In genomic region chr11:101617849-101618248, GRCm38 (mm10) we compare ENCODE assay signal across 9 mouse cellular contexts. TPM values are rescaled to one million over a fixed set of nuclear protein-coding genes. Genes with fewer than 3 reads are reported as not detected.
DNase-seq lines count a peak whose midpoint lies in the region; ATAC-seq and TF ChIP-seq lines count a peak whose summit lies in the region.
"Had no signal": no experiment of that assay in that cellular context is flagged by ENCODE, and none has a peak within 500 bp of the region (broad histone marks: within the 10 kb centered on the region; RNA-seq: fewer than 3 reads in every experiment).

No protein-coding gene starts in this region.

- peak; percentile 31 for DNase-seq in kidney, adult 2 months
- no peak for DNase-seq in kidney, adult 9 months
- peak; percentile 96 for DNase-seq in R1 (ENCODE audit: low read depth, low spot score)
- peak; percentile 85 for DNase-seq in forebrain, embryonic 11.5 days (ENCODE audit: low spot score)
- peak; percentile 70 for DNase-seq in limb, embryonic 10.5 days (ENCODE audit: low spot score)
- peak; percentile 87 for DNase-seq in midbrain, embryonic 14.5 days
- peak; percentile 69 for DNase-seq in yolk sac, embryonic 10.5 days (ENCODE audit: low spot score)
- DNase-seq in gastrocnemius, postnatal 4 days (ENCODE audit: low spot score in 2 of 2): no peak

- peak overlapping the region; percentile 16; the same call in 1 of the 2 replicates for H3K9ac ChIP-seq in forebrain, embryonic 11.5 days (ENCODE audit: low read length)
- no peak overlapping the region for H3K9ac ChIP-seq in midbrain, embryonic 14.5 days (replicated peaks; ENCODE audit: low read length)

- WGBS in kidney, adult 2 months: 12% methylated on average over 8 of the region's 8 CpGs
- WGBS in forebrain, embryonic 11.5 days: 5% methylated on average over 8 of the region's 8 CpGs
- 13% methylated on average over 8 of the region's 8 CpGs for WGBS in limb, embryonic 10.5 days
- WGBS in midbrain, embryonic 14.5 days: under 1% methylated on average over 8 of the region's 8 CpGs

- no peaks in the 10 kb centered on the region for H3K9me3 ChIP-seq in forebrain, embryonic 11.5 days (ENCODE audit: control insufficient read depth, low read length)
- no peaks in the 10 kb centered on the region for H3K9me3 ChIP-seq in limb, embryonic 10.5 days (replicated peaks)
- H3K9me3 ChIP-seq in midbrain, embryonic 14.5 days (ENCODE audit: control insufficient read depth, low read length): no peaks in the 10 kb centered on the region

- no peaks in the 10 kb centered on the region for H3K36me3 ChIP-seq in kidney, adult 2 months (ENCODE audit: control insufficient read depth, insufficient read depth, low read length)
- H3K36me3 ChIP-seq in forebrain, embryonic 11.5 days (ENCODE audit: control insufficient read depth, insufficient read depth, low read length): no peaks in the 10 kb centered on the region
- H3K36me3 ChIP-seq in limb, embryonic 10.5 days: no peaks in the 10 kb centered on the region
- no peaks in the 10 kb centered on the region for H3K36me3 ChIP-seq in midbrain, embryonic 14.5 days (ENCODE audit: control insufficient read depth, insufficient read depth, low read length)

- no peak overlapping the region for H3K4me3 ChIP-seq in kidney, adult 2 months (ENCODE audit: insufficient read depth, low read depth, low read length)
- peak overlapping the region; percentile 4; the same call in 1 of the 2 replicates for H3K4me3 ChIP-seq in forebrain, embryonic 11.5 days (ENCODE audit: low read depth, low read length)
- peak overlapping the region; percentile 34 for H3K4me3 ChIP-seq in limb, embryonic 10.5 days
- H3K4me3 ChIP-seq in midbrain, embryonic 14.5 days (replicated peaks; ENCODE audit: low read depth, low read length): no peak overlapping the region

- peak overlapping the region; percentile 40; the same call in 1 of the 2 replicates for H3K4me2 ChIP-seq in forebrain, embryonic 11.5 days (ENCODE audit: low read depth, low read length, severe bottlenecking)
- H3K4me2 ChIP-seq in midbrain, embryonic 14.5 days (ENCODE audit: low read length): peak overlapping the region; percentile 41

- peak; percentile 83 for ATAC-seq in forebrain, embryonic 11.5 days (replicated peaks; ENCODE audit: low FRiP score)
- no peak; the same call in 1 of the 2 replicates for ATAC-seq in midbrain, embryonic 14.5 days (ENCODE audit: low FRiP score, low TSS enrichment)

- TF ChIP-seq CTCF in kidney, adult 2 months (conservative IDR thresholded peaks at IDR 0.05; ENCODE audit: insufficient read depth, insufficient read length, low read depth, low read length): no peak

- no peak for TF ChIP-seq POLR2A in kidney, adult 2 months (IDR thresholded peaks at IDR 0.05; ENCODE audit: low read depth, low read length)

- no peaks in the 10 kb centered on the region for H3K27me3 ChIP-seq in kidney, adult 2 months (replicated peaks; ENCODE audit: control insufficient read depth, insufficient read depth, low read length)
- no peaks in the 10 kb centered on the region for H3K27me3 ChIP-seq in forebrain, embryonic 11.5 days (ENCODE audit: control insufficient read depth, insufficient read depth, low read length)
- H3K27me3 ChIP-seq in limb, embryonic 10.5 days (ENCODE audit: low read depth, poor library complexity, severe bottlenecking): peaks cover 4% of the 10 kb centered on the region; the same call in 1 of the 2 replicates
- H3K27me3 ChIP-seq in midbrain, embryonic 14.5 days (ENCODE audit: control insufficient read depth, insufficient read depth, low read length): no peaks in the 10 kb centered on the region

- H3K27ac ChIP-seq in kidney, adult 2 months (ENCODE audit: insufficient read depth, low read depth, low read length): no peak overlapping the region
- H3K27ac ChIP-seq in forebrain, embryonic 11.5 days (ENCODE audit: low read depth, low read length): peak overlapping the region; percentile 75
- H3K27ac ChIP-seq in limb, embryonic 10.5 days: peak overlapping the region; percentile 77
- H3K27ac ChIP-seq in midbrain, embryonic 14.5 days (replicated peaks; ENCODE audit: low read depth, low read length): peak overlapping the region; percentile 60; the same call in 1 of the 2 replicates

- H3K4me1 ChIP-seq in kidney, adult 2 months (ENCODE audit: control insufficient read depth, insufficient read depth, low read length): no peaks in the 10 kb centered on the region
- H3K4me1 ChIP-seq in forebrain, embryonic 11.5 days (replicated peaks; ENCODE audit: control insufficient read depth, insufficient read depth, low read length): peaks cover 14% of the 10 kb centered on the region
- peaks cover 21% of the 10 kb centered on the region for H3K4me1 ChIP-seq in limb, embryonic 10.5 days
- H3K4me1 ChIP-seq in midbrain, embryonic 14.5 days (ENCODE audit: control insufficient read depth, insufficient read depth, low read length): peaks cover 15% of the 10 kb centered on the region

RNA-seq across cellular contexts. Expression of gene Rdm1, which starts 9.1 kb away (rescaled TPM):
- polyA plus RNA-seq in kidney, adult 2 months (2012; rRNA removed): 41.0 and 45.7 TPM in 2 replicates
- polyA plus RNA-seq in forebrain, embryonic 11.5 days (2014; fragmentation: Nextera tagmentation; extraction: Ambion mirVana): 45.6 and 50.7 TPM in 2 replicates
- 18.7 and 22.3 TPM in 2 replicates for polyA plus RNA-seq in limb, embryonic 10.5 days (2016; fragmentation: Nextera tagmentation; extraction: Ambion mirVana)
- polyA plus RNA-seq in midbrain, embryonic 14.5 days (2014; fragmentation: Nextera tagmentation; extraction: Ambion mirVana): 13.2 and 14.0 TPM in 2 replicates
- total RNA-seq in gastrocnemius, postnatal 4 days (2021): 10 to 100 TPM; 15.4 to 18.4 TPM

RNA-seq across cellular contexts. Expression of gene Gm11634, which starts 18.8 kb away (rescaled TPM):
- not detected in 2 replicates for polyA plus RNA-seq in kidney, adult 2 months (2012; rRNA removed)
- 0.44 TPM in 1 of 2 replicates, not detected in the other for polyA plus RNA-seq in forebrain, embryonic 11.5 days (2014; fragmentation: Nextera tagmentation; extraction: Ambion mirVana)
- polyA plus RNA-seq in limb, embryonic 10.5 days (2016; fragmentation: Nextera tagmentation; extraction: Ambion mirVana): not detected in 2 replicates
- not detected in 2 replicates for polyA plus RNA-seq in midbrain, embryonic 14.5 days (2014; fragmentation: Nextera tagmentation; extraction: Ambion mirVana)
- not detected for total RNA-seq in gastrocnemius, postnatal 4 days (2021)
- total RNA-seq: left cerebral cortex, postnatal 10 days had no signal

RNA-seq across cellular contexts. Expression of gene Tmem106a, which starts 35.8 kb away (rescaled TPM):
- polyA plus RNA-seq in kidney, adult 2 months (2012; rRNA removed): 392 and 429 TPM in 2 replicates
- 3.0 and 3.3 TPM in 2 replicates for polyA plus RNA-seq in forebrain, embryonic 11.5 days (2014; fragmentation: Nextera tagmentation; extraction: Ambion mirVana)
- polyA plus RNA-seq in limb, embryonic 10.5 days (2016; fragmentation: Nextera tagmentation; extraction: Ambion mirVana): 1.1 and 1.8 TPM in 2 replicates
- 1.2 and 3.5 TPM in 2 replicates for polyA plus RNA-seq in midbrain, embryonic 14.5 days (2014; fragmentation: Nextera tagmentation; extraction: Ambion mirVana)
- total RNA-seq in gastrocnemius, postnatal 4 days (2021): 10 to 100 TPM in 1 of 2 experiments, 1 to 10 TPM in 1; 7.0 to 14.0 TPM

RNA-seq across cellular contexts. Expression of gene Arl4d, which starts 47.5 kb away (rescaled TPM):
- polyA plus RNA-seq in kidney, adult 2 months (2012; rRNA removed): 23.1 and 27.2 TPM in 2 replicates
- 8.0 and 10.6 TPM in 2 replicates for polyA plus RNA-seq in forebrain, embryonic 11.5 days (2014; fragmentation: Nextera tagmentation; extraction: Ambion mirVana)
- 1.9 and 2.4 TPM in 2 replicates for polyA plus RNA-seq in limb, embryonic 10.5 days (2016; fragmentation: Nextera tagmentation; extraction: Ambion mirVana)
- 3.9 and 4.5 TPM in 2 replicates for polyA plus RNA-seq in midbrain, embryonic 14.5 days (2014; fragmentation: Nextera tagmentation; extraction: Ambion mirVana)
- total RNA-seq in gastrocnemius, postnatal 4 days (2021): 10 to 100 TPM in 1 of 2 experiments, 1 to 10 TPM in 1; 7.1 to 10.0 TPM

Comparison
In these comparisons a context has a peak if more than half of its experiments do, and no peak if none do; other contexts are left out.
1. DNase-seq: peak in kidney, adult 2 months (single experiment), R1 (single experiment), forebrain, embryonic 11.5 days (single experiment), limb, embryonic 10.5 days (single experiment), midbrain, embryonic 14.5 days (single experiment) and yolk sac, embryonic 10.5 days (single experiment); none in kidney, adult 9 months (single experiment) and gastrocnemius, postnatal 4 days (0 of 2).
2. H3K4me3 ChIP-seq: peak in forebrain, embryonic 11.5 days (single experiment) and limb, embryonic 10.5 days (single experiment); none in kidney, adult 2 months (single experiment) and midbrain, embryonic 14.5 days (single experiment).
3. RNA of gene Tmem106a, which starts 35.8 kb away (polyA plus RNA-seq): 392 to 429 TPM in kidney, adult 2 months; 1.2 to 3.5 TPM in midbrain, embryonic 14.5 days, 3.0 to 3.3 TPM in forebrain, embryonic 11.5 days and 1.1 to 1.8 TPM in limb, embryonic 10.5 days; every median in the first group is over 10 times any median in the second.